In genomic region chr10:78399090-78399657, GRCm38 (mm10) we compare ENCODE assay signal across 1 mouse cellular context.
TF ChIP-seq lines count a peak whose summit lies in the region.

No protein-coding gene starts in this region.

TF ChIP-seq in MEL, 35 proteins besides CTCF, POLR2A, EP300 and RAD21 (continued from another document):
- TF ChIP-seq ZNF384 (IDR thresholded peaks at IDR 0.05; ENCODE audit: low read depth, low read length) (no peak), POLR2AphosphoS2 (IDR thresholded peaks at IDR 0.05; ENCODE audit: low read length) (peak; percentile 51; the same call in 1 of the 2 replicates), ZMIZ1 (IDR thresholded peaks at IDR 0.05; ENCODE audit: low read depth, low read length) (no peak), ELF1 (IDR thresholded peaks at IDR 0.05; ENCODE audit: low read depth, low read length) (no peak), TBP (IDR thresholded peaks at IDR 0.05; ENCODE audit: low read depth, low read length) (no peak), NRF1 (IDR thresholded peaks at IDR 0.05; ENCODE audit: insufficient read depth, low read depth, low read length, poor library complexity, severe bottlenecking) (peak; percentile 66), UBTF (IDR thresholded peaks at IDR 0.05; ENCODE audit: borderline replicate concordance, insufficient read depth, low read depth, low read length) (no peak), TCF12 (IDR thresholded peaks at IDR 0.05; ENCODE audit: low read depth, low read length) (peak; percentile 54; the same call in 1 of the 2 replicates), E2F4 (IDR thresholded peaks at IDR 0.05; ENCODE audit: borderline replicate concordance, low read depth, low read length) (no peak), CHD2 (IDR thresholded peaks at IDR 0.05; ENCODE audit: low read length) (no peak), MAZ (IDR thresholded peaks at IDR 0.05; ENCODE audit: low read depth, low read length) (no peak), GABPA (IDR thresholded peaks at IDR 0.05; ENCODE audit: low read depth, low read length) (no peak), MAX (IDR thresholded peaks at IDR 0.05; ENCODE audit: low read length) (no peak), USF2 (IDR thresholded peaks at IDR 0.05; ENCODE audit: borderline replicate concordance in 1 of 2, insufficient read depth in 1 of 2, low read depth in 1 of 2, low read length in 2 of 2) (no peak)
